In genomic region chr9:91588756-91589155, GRCm38 (mm10) we compare ENCODE assay signal across 19 mouse cellular contexts.
A peak's percentile ranks its signal among the peaks of the same experiment; 100 is the strongest.
DNase-seq lines count a peak whose midpoint lies in the region; ATAC-seq and TF ChIP-seq lines count a peak whose summit lies in the region.
"Had no signal": no experiment of that assay in that cellular context is flagged by ENCODE, and none has a peak within 500 bp of the region (broad histone marks: within the 10 kb centered on the region; RNA-seq: fewer than 3 reads in every experiment).

No protein-coding gene starts in this region.

- no peaks in the 10 kb centered on the region for H3K4me1 ChIP-seq in midbrain, postnatal 0 days (ENCODE audit: insufficient read depth, low read length)
- H3K4me1 ChIP-seq in midbrain, embryonic 16.5 days (ENCODE audit: control insufficient read depth, insufficient read depth, low read length): no peaks in the 10 kb centered on the region
- H3K4me1 ChIP-seq: embryonic facial prominence, embryonic 13.5 days; heart, embryonic 12.5 days; hindbrain, embryonic 10.5 days; intestine, embryonic 15.5 days had no signal

- ATAC-seq in midbrain, postnatal 0 days (ENCODE audit: low FRiP score): no peak
- ATAC-seq in midbrain, embryonic 16.5 days: no peak
- ATAC-seq: CD4-positive, CD25-positive, alpha-beta regulatory T cell, adult 4 months; forebrain, embryonic 13.5 days; forebrain, postnatal 0 days; intestine, embryonic 15.5 days had no signal

- no peaks in the 10 kb centered on the region for H3K9me3 ChIP-seq in midbrain, postnatal 0 days (ENCODE audit: low read length)
- H3K9me3 ChIP-seq in midbrain, embryonic 16.5 days (replicated peaks; ENCODE audit: control insufficient read depth, low read length, poor library complexity, severe bottlenecking): no peaks in the 10 kb centered on the region
- H3K9me3 ChIP-seq: embryonic facial prominence, embryonic 13.5 days; forebrain, embryonic 13.5 days; heart, embryonic 12.5 days; hindbrain, embryonic 10.5 days; intestine, embryonic 15.5 days had no signal

- H3K27me3 ChIP-seq in midbrain, postnatal 0 days (ENCODE audit: insufficient read depth, low read length): no peaks in the 10 kb centered on the region
- H3K27me3 ChIP-seq in midbrain, embryonic 16.5 days (ENCODE audit: control insufficient read depth, insufficient read depth, low read depth, low read length): no peaks in the 10 kb centered on the region
- H3K27me3 ChIP-seq: embryonic facial prominence, embryonic 13.5 days; forebrain, embryonic 13.5 days; heart, embryonic 12.5 days; intestine, embryonic 15.5 days had no signal

- TF ChIP-seq CTCF in midbrain, postnatal 0 days (IDR thresholded peaks at IDR 0.05): no peak

- no peak overlapping the region for H3K9ac ChIP-seq in midbrain, postnatal 0 days (replicated peaks; ENCODE audit: low read length, poor library complexity, severe bottlenecking)
- no peak overlapping the region for H3K9ac ChIP-seq in midbrain, embryonic 16.5 days (ENCODE audit: low read depth, low read length)
- H3K9ac ChIP-seq: embryonic facial prominence, embryonic 13.5 days; forebrain, embryonic 13.5 days; forebrain, postnatal 0 days; heart, embryonic 12.5 days; hindbrain, embryonic 14.5 days; intestine, embryonic 15.5 days had no signal

- no peak overlapping the region for H3K27ac ChIP-seq in midbrain, postnatal 0 days (ENCODE audit: low read depth, low read length)
- no peak overlapping the region for H3K27ac ChIP-seq in midbrain, embryonic 16.5 days (ENCODE audit: low read length)
- H3K27ac ChIP-seq: embryonic facial prominence, embryonic 13.5 days; forebrain, embryonic 13.5 days; hindbrain, embryonic 10.5 days; hindbrain, embryonic 14.5 days; intestine, embryonic 15.5 days had no signal

- no peaks in the 10 kb centered on the region for H3K36me3 ChIP-seq in midbrain, postnatal 0 days (ENCODE audit: insufficient read depth, low read length)
- H3K36me3 ChIP-seq in midbrain, embryonic 16.5 days (ENCODE audit: control insufficient read depth, insufficient read depth, low read length): no peaks in the 10 kb centered on the region
- H3K36me3 ChIP-seq: embryonic facial prominence, embryonic 13.5 days; G1E; heart, embryonic 12.5 days; hindbrain, embryonic 10.5 days; intestine, embryonic 15.5 days had no signal

- 57% methylated on average over 6 of the region's 6 CpGs for WGBS in midbrain, postnatal 0 days
- WGBS in midbrain, embryonic 16.5 days: 60% methylated on average over 6 of the region's 6 CpGs

- no peak overlapping the region for H3K4me3 ChIP-seq in midbrain, postnatal 0 days (ENCODE audit: low read depth, low read length)
- H3K4me3 ChIP-seq in midbrain, embryonic 16.5 days (ENCODE audit: low read depth, low read length): no peak overlapping the region
- H3K4me3 ChIP-seq: embryonic facial prominence, embryonic 13.5 days; forebrain, embryonic 13.5 days; heart, embryonic 12.5 days; hindbrain, embryonic 10.5 days; intestine, embryonic 15.5 days had no signal

- DNase-seq in cerebellum, adult 11 months: peak; percentile 23
- no peak for DNase-seq in cerebellum, adult 11-12 months
- peak; percentile 29 for DNase-seq in midbrain, postnatal 0 days (ENCODE audit: low spot score)
- DNase-seq in cerebellum, postnatal 14 days: peak; percentile 46 to 58
- DNase-seq in gastrocnemius, postnatal 10 days: no peak
- DNase-seq in lung, postnatal 10 days: no peak
- DNase-seq: adrenal gland, postnatal 10 days; B cell, adult 2 months; forebrain, postnatal 0 days; gastrocnemius, postnatal 25 days had no signal

- H3K4me2 ChIP-seq in midbrain, postnatal 0 days (ENCODE audit: low read depth, low read length, poor library complexity, severe bottlenecking): no peak overlapping the region
- no peak overlapping the region for H3K4me2 ChIP-seq in midbrain, embryonic 16.5 days (ENCODE audit: low read length)
- H3K4me2 ChIP-seq: embryonic facial prominence, embryonic 13.5 days; forebrain, embryonic 13.5 days; heart, embryonic 12.5 days; hindbrain, embryonic 14.5 days; intestine, embryonic 15.5 days had no signal

Comparison
In these comparisons a context has a peak if more than half of its experiments do, and no peak if none do; other contexts are left out.
1. DNase-seq: peak in cerebellum, adult 11 months (single experiment), midbrain, postnatal 0 days (single experiment) and cerebellum, postnatal 14 days (2 of 2); none in cerebellum, adult 11-12 months (single experiment), gastrocnemius, postnatal 10 days (single experiment) and lung, postnatal 10 days (single experiment).